ENCODE assay signal across 8 mouse cellular contexts in genomic region chr6:101198943-101199298, GRCm38 (mm10).
DNase-seq lines count a peak whose midpoint lies in the region; ATAC-seq and TF ChIP-seq lines count a peak whose summit lies in the region.

No protein-coding gene starts in this region.

- peak overlapping the region; percentile 52 for H3K4me2 ChIP-seq in heart, embryonic 13.5 days
- peak overlapping the region; percentile 88 for H3K4me2 ChIP-seq in forebrain, postnatal 0 days (ENCODE audit: low read depth)
- H3K4me2 ChIP-seq in liver, embryonic 11.5 days, result no peak overlapping the region

- peak overlapping the region; percentile 28; the same call in 1 of the 2 replicates for H3K9ac ChIP-seq in heart, embryonic 13.5 days
- H3K9ac ChIP-seq in forebrain, postnatal 0 days, result peak overlapping the region; percentile 37
- H3K9ac ChIP-seq in liver, embryonic 11.5 days (ENCODE audit: low read depth, low read length), result no peak overlapping the region

- DNase-seq in heart, adult 11 months, result no peak
- DNase-seq in ES-CJ7 (ENCODE audit: low read depth, low spot score), result peak; percentile 6
- DNase-seq in forebrain, postnatal 0 days, result peak; percentile 75
- DNase-seq in midbrain, embryonic 10.5 days (ENCODE audit: low spot score), result peak; percentile 38
- no peak for DNase-seq in liver, embryonic 11.5 days (ENCODE audit: low spot score)
- DNase-seq in thymus, postnatal 14 days, result no peak
- no peak for DNase-seq in heart, adult 9 months (ENCODE audit: low spot score in 2 of 2)

- H3K27me3 ChIP-seq in heart, embryonic 13.5 days (replicated peaks), result peaks cover 12% of the 10 kb centered on the region; the same call in 1 of the 2 replicates
- H3K27me3 ChIP-seq in forebrain, postnatal 0 days (ENCODE audit: insufficient read depth, low read length), result no peaks in the 10 kb centered on the region
- H3K27me3 ChIP-seq in midbrain, embryonic 10.5 days (ENCODE audit: low read depth, poor library complexity, severe bottlenecking), result peaks cover 29% of the 10 kb centered on the region
- H3K27me3 ChIP-seq in liver, embryonic 11.5 days (replicated peaks; ENCODE audit: control insufficient read depth, insufficient read depth, low read length), result no peaks in the 10 kb centered on the region; the same call in 1 of the 2 replicates

- 25% methylated on average over 8 of the region's 8 CpGs for WGBS in heart, embryonic 13.5 days
- 3% methylated on average over 8 of the region's 8 CpGs for WGBS in forebrain, postnatal 0 days
- WGBS in midbrain, embryonic 10.5 days, result 14% methylated on average over 8 of the region's 8 CpGs
- 21% methylated on average over 8 of the region's 8 CpGs for WGBS in liver, embryonic 11.5 days

- no peaks in the 10 kb centered on the region for H3K36me3 ChIP-seq in heart, embryonic 13.5 days
- H3K36me3 ChIP-seq in forebrain, postnatal 0 days (ENCODE audit: insufficient read depth), result no peaks in the 10 kb centered on the region
- H3K36me3 ChIP-seq in midbrain, embryonic 10.5 days, result no peaks in the 10 kb centered on the region
- H3K36me3 ChIP-seq in liver, embryonic 11.5 days (ENCODE audit: control insufficient read depth, insufficient read depth, low read length), result no peaks in the 10 kb centered on the region

- peak overlapping the region; percentile 18; the same call in 1 of the 2 replicates for H3K4me3 ChIP-seq in heart, embryonic 13.5 days
- H3K4me3 ChIP-seq in forebrain, postnatal 0 days (ENCODE audit: low read depth, low read length), result peak overlapping the region; percentile 42
- peak overlapping the region; percentile 57 for H3K4me3 ChIP-seq in midbrain, embryonic 10.5 days
- no peak overlapping the region for H3K4me3 ChIP-seq in liver, embryonic 11.5 days (ENCODE audit: low read depth, low read length)

- no peak overlapping the region for H3K27ac ChIP-seq in heart, embryonic 13.5 days (replicated peaks)
- H3K27ac ChIP-seq in forebrain, postnatal 0 days (ENCODE audit: low read depth, low read length), result 0 out of 2 replicates have a peak overlapping the region, but pooled peaks have one; percentile 29
- H3K27ac ChIP-seq in midbrain, embryonic 10.5 days (replicated peaks), result peak overlapping the region; percentile 85
- H3K27ac ChIP-seq in liver, embryonic 11.5 days (ENCODE audit: low read depth, low read length), result no peak overlapping the region

- H3K4me1 ChIP-seq in heart, embryonic 13.5 days, result peaks cover 30% of the 10 kb centered on the region
- no peaks in the 10 kb centered on the region for H3K4me1 ChIP-seq in forebrain, postnatal 0 days (ENCODE audit: insufficient read depth)
- peaks cover 66% of the 10 kb centered on the region for H3K4me1 ChIP-seq in midbrain, embryonic 10.5 days
- H3K4me1 ChIP-seq in liver, embryonic 11.5 days (replicated peaks; ENCODE audit: control insufficient read depth, insufficient read depth, low read length), result no peaks in the 10 kb centered on the region

- TF ChIP-seq CTCF in forebrain, postnatal 0 days (IDR thresholded peaks at IDR 0.05; ENCODE audit: low read depth), result no peak

- ATAC-seq in heart, embryonic 13.5 days (ENCODE audit: extremely low read depth, insufficient number of reproducible peaks, low FRiP score, low TSS enrichment), result no peak
- ATAC-seq in forebrain, postnatal 0 days, result peak; percentile 83
- ATAC-seq in liver, embryonic 11.5 days (replicated peaks; ENCODE audit: low FRiP score), result no peak

- no peaks in the 10 kb centered on the region for H3K9me3 ChIP-seq in heart, embryonic 13.5 days
- no peaks in the 10 kb centered on the region for H3K9me3 ChIP-seq in forebrain, postnatal 0 days (ENCODE audit: low read length)
- H3K9me3 ChIP-seq in midbrain, embryonic 10.5 days (replicated peaks), result no peaks in the 10 kb centered on the region
- no peaks in the 10 kb centered on the region for H3K9me3 ChIP-seq in liver, embryonic 11.5 days (ENCODE audit: control insufficient read depth, low read length)

Comparison
In these comparisons a context has a peak if more than half of its experiments do, and no peak if none do; other contexts are left out.
1. H3K27ac ChIP-seq: peak in forebrain, postnatal 0 days (single experiment) and midbrain, embryonic 10.5 days (single experiment); none in heart, embryonic 13.5 days (single experiment) and liver, embryonic 11.5 days (single experiment).
2. DNase-seq: peak in ES-CJ7 (single experiment), forebrain, postnatal 0 days (single experiment) and midbrain, embryonic 10.5 days (single experiment); none in heart, adult 11 months (single experiment), liver, embryonic 11.5 days (single experiment), thymus, postnatal 14 days (single experiment) and heart, adult 9 months (0 of 2).